Mouse (Mus musculus) ovary, postnatal 10 days (tissue): ENCODE data around the gene Olfr975.
"Not testable (repeated sequence)": the region's sequence is repeated elsewhere in the genome, so short reads cannot be mapped to it uniquely, and the experiment has no call there.

Source experiments
- DNase-seq: peaks from one replicate; pipeline ENCODE4 v3.0.0; 2022; ENCODE audit warnings: low spot score

The Olfr975 gene

GRCm38 (mm10) chr9:39951946-39952345 is at the start of gene Olfr975:
Gene Olfr975, minus strand, starts transcription at chr9:39952046.
- DNase-seq: no peak

DNA sequence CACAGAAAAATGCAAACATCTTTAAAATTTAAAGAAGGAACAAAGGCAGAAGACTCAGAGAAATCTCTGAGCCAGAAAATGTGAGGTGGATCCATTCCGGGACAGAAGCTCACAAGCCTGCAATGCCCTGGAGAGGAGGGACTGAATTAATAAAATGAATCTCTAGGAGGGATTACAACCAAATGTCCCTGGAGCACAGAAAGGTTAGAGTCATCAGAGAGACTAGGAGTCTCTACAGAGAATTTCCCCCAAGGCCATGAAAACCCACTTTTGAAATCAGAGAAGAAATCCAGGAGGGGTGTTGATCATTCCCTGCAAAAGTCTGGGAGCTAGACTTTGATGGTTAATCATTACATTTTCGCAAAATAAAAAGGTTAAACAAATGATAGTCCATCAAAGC is 40.0 kb upstream of the Olfr975 start, which contains the start of gene Olfr978:
Gene Olfr978 (plus strand): TSS at position 301 of the 400 bp plus-strand sequence.
- DNase-seq: no peak

DNA sequence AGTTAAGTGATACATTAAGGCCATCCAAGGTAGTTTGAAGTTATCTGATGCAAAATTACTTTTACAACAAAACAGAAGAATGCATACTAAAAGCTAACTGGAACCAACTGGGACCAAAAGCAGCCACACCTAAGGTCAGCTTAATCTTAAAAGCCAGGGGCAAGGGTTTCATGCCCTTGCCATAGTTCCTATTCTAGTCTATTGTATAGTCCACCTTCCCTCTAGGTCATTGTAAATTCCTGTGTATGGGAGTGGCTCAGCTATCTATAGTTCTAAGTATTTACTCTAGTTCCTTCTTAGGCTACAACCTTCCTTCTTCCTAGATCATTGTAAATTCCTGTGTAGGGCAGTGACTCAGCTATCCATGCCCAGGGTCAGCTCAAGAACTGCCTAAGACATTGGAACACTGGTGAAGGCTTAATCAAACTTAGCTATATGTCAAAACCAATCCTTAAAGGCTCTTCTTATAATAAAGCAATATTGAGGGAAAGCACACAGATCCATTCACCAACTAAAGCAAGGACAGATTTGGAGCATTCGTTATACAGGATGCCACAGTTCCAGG is 24.8 kb upstream of the Olfr975 start:
- not testable (repeated sequence) for DNase-seq

- not testable (repeated sequence) for DNase-seq
Observed at GRCm38 (mm10) chr9:39961033-39961432, 9.2 kb upstream of the Olfr975 start, which contains the start of gene Olfr976. Gene Olfr976, minus strand, starts transcription at chr9:39961133.

DNA sequence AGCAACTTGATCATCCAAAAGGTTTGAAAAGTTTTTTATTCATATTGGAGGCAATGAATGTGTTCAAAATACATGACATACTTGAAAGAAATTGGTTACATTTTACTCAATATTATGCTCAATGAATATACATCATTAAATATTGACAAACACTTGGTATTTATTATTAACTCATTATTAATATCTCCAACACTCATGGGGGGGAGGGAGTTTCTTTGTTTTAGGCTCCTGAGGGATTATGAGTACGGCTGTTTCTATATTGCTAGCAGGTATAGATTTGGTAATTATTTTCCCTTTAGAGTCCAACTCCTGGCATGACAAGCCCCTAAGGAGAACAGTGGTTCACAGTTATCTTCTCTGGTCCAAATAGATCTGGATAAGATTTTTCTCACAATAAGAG is 14.6 kb downstream of the Olfr975 start, which contains the start of gene Olfr974:
Gene Olfr974 (plus strand): TSS at position 301 of the 400 bp plus-strand sequence.
- no peak for DNase-seq

DNA sequence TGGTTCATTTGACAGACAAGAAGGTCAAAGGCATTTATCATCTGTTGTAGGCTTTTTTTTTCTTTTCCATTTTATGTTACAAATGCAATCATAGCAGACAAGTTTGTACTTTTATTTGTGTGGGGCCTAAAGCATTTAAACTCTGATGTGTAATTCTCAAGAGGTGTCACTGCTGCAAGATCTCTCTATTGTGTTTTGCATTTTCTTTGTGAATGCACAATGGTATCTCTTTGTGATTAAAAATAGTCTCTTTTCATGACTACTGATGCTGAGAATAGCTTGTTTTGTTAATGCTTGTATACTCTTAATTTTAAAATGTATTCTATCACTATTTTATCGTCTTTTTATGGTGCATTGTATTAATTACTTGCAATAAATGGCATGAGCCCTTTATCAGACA is 23.0 kb downstream of the Olfr975 start:
- not testable (repeated sequence) for DNase-seq

DNA sequence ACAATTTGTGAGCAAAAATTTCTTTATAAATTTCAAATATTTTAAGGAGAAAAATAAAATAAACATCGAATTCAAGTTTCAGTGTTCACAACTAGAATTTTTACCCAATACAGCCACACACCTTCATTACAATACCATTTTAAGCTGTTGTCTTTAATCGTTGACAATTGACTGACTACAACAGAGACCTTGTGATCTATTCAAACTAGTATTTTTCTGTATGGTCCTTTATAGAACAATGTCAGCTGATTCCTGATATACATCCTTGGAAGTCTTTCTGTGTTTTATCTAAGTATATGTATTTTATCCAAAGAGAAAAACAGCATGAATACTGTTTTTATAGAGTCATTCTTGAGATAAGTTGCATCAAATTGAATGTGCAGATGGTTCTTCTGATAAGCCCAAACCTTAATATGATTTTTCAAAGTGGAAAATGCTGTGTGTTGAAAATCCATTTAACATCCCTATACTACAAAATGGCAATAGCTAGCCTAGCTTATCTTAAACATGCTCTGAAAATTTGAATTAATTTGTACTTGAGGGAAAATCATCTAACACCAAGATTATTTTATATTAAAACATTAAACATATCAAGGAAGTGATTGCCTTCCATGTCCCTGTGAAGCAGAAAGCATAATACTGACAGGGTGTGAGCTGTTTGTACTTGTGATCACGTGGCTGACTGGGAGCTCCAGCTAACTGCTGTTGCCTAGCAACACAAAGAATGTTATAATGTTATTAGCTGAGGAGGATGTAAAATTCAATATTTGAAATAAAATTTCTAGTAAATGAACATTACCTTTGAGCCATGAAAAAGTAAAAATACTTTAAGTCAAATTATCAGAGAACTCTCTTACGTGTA is 23.6 kb downstream of the Olfr975 start:
- not testable (repeated sequence) for DNase-seq

DNA sequence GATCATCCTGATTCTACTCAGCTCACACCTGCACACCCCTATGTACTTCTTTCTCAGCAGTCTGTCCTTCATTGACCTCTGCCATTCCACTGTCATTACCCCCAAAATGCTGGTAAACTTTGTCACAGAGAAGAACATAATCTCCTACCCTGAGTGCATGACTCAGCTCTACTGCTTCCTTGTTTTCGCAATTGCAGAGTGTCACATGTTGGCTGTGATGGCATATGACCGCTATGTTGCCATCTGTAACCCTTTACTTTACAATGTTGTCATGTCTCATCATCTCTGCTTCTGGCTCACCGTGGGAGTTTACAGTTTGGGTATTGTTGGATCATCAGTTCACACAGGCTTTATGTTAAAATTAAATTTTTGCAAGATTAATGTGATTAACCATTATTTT is 41.9 kb downstream of the Olfr975 start:
- DNase-seq: no peak

DNA sequence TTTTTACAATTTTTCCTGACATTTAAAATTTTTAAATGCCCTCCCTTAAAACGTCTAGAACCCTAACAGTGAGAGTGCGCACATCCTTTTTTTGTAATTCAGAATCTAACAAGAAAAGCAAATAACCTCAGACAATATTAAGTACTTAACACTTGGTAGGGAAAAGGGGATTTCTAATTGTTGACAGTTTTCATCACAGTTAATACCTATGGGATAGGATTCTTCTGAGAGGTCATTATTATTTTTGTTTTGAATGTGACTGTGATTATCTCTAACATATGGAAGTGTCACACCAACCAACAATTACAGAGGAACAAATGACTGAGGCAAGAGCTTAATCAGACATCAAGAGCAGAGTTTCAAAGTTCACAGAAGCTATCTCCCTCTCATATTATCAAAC is 44.8 kb downstream of the Olfr975 start, which contains the start of gene Olfr229:
Gene Olfr229 (plus strand): TSS at position 301 of the 400 bp plus-strand sequence.
- DNase-seq: no peak

- DNase-seq: no peak
Observed at GRCm38 (mm10) chr9:39905106-39905505, 46.7 kb downstream of the Olfr975 start.
